Mouse (Mus musculus): ENCODE data around the gene Krt24. TPM values are rescaled to one million over a fixed set of nuclear protein-coding genes. Genes with fewer than 3 reads are reported as not detected.

Krt24 gene
- polyA plus RNA-seq, 1 experiment: not detected

DNA sequence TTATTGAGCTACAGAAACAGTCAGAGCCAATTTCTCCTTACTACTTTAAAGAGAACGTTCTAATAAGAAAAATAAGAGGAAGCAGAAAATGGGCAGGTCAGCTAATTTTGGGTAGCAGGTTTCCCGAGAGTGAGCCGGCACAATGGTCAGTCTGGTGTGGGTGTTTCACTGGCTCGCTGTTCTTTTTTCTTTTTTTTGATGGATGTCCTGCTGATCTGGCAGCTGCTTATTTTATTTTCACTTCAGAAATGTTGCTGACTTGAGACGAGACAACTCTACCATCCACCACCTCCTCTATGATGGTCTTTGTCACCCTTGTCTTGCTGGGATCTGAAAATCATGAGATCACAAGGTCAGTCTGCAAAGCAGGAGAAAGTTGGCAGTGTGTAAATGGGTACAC, 5.1 kb downstream of the Krt24 start:
- Histone ChIP-seq H3ac (ENCODE audit: control insufficient read depth, insufficient read length) (no peak overlapping the region), H3K27me3 (ENCODE audit: control insufficient read depth, insufficient read depth, insufficient read length) (peaks cover 56% of the 10 kb centered on the region), H3K36me3 (ENCODE audit: control insufficient read depth, insufficient read depth) (no peaks in the 10 kb centered on the region), H3K4me2 (ENCODE audit: low read depth) (no peak overlapping the region), H3K79me2 (ENCODE audit: control insufficient read depth, insufficient read depth) (no peaks in the 10 kb centered on the region), H3K4me3 (no peak overlapping the region)
- TF ChIP-seq POLR2A (IDR thresholded peaks at IDR 0.05; ENCODE audit: insufficient read length, low read depth): no peak
- TF ChIP-seq MAX (IDR thresholded peaks at IDR 0.05; ENCODE audit: low read depth): no peak
- TF ChIP-seq REST (IDR thresholded peaks at IDR 0.05; ENCODE audit: insufficient read depth, insufficient read length): no peak
- no peak for TF ChIP-seq MYOG (IDR thresholded peaks at IDR 0.05; ENCODE audit: control insufficient read depth in 1 of 3, insufficient read depth in 1 of 3, insufficient read length in 2 of 3, low read depth in 2 of 3)
- TF ChIP-seq POLR2AphosphoS2 (IDR thresholded peaks at IDR 0.05; ENCODE audit: insufficient read length, low read depth): no peak
- TF ChIP-seq MYOD1 (IDR thresholded peaks at IDR 0.05; ENCODE audit: control insufficient read depth in 1 of 3, insufficient read length in 2 of 3, low read depth in 2 of 3): no peak

DNA sequence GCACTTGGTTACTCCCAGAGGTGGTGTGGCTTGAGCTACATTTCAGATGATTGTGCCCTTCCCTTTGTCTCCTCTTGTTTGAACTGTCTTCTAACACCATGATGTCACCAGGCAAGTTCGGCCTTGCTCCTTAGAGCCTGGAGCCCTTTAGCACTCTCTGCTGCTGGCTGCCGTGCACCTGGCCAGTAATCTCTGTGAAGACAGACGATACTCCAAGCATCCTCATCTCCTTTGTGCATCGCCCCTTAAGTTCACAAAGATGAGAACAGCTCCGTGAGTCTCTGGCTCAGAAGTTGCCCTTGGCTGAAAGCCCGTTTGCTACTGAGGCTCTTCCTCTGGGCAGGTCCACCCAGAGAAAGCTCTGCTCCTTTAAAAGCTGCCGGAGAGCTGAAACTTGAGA, 8.3 kb downstream of the Krt24 start:
- no peak overlapping the region for H3K4me3 ChIP-seq
- H3K36me3 ChIP-seq (ENCODE audit: control insufficient read depth, insufficient read depth): no peaks in the 10 kb centered on the region
- H3K79me2 ChIP-seq (ENCODE audit: control insufficient read depth, insufficient read depth): no peaks in the 10 kb centered on the region
- peaks cover 46% of the 10 kb centered on the region for H3K27me3 ChIP-seq (ENCODE audit: control insufficient read depth, insufficient read depth, insufficient read length)
- no peak overlapping the region for H3ac ChIP-seq (ENCODE audit: control insufficient read depth, insufficient read length)
- TF ChIP-seq E2F4 (IDR thresholded peaks at IDR 0.05; ENCODE audit: insufficient read depth) (no peak), REST (IDR thresholded peaks at IDR 0.05; ENCODE audit: insufficient read depth, insufficient read length) (no peak), TCF12 (IDR thresholded peaks at IDR 0.05; ENCODE audit: insufficient read depth, poor library complexity, severe bottlenecking) (no peak), SRF (IDR thresholded peaks at IDR 0.05; ENCODE audit: control insufficient read depth, insufficient read length, low read depth) (no peak), MYOD1 (IDR thresholded peaks at IDR 0.05; ENCODE audit: control insufficient read depth in 1 of 3, insufficient read length in 2 of 3, low read depth in 2 of 3) (no peak), POLR2AphosphoS2 (IDR thresholded peaks at IDR 0.05; ENCODE audit: insufficient read length, low read depth) (no peak), MYOG (IDR thresholded peaks at IDR 0.05; ENCODE audit: control insufficient read depth in 1 of 3, insufficient read depth in 1 of 3, insufficient read length in 2 of 3, low read depth in 2 of 3) (no peak), CEBPB (IDR thresholded peaks at IDR 0.05; ENCODE audit: insufficient read depth, poor library complexity, severe bottlenecking) (no peak), MAX (IDR thresholded peaks at IDR 0.05; ENCODE audit: low read depth) (no peak), USF1 (IDR thresholded peaks at IDR 0.05; ENCODE audit: low read depth) (no peak), TCF3 (IDR thresholded peaks at IDR 0.05; ENCODE audit: insufficient read length, low read depth) (no peak), POLR2A (IDR thresholded peaks at IDR 0.05; ENCODE audit: insufficient read length, low read depth) (no peak)
- no peak overlapping the region for H3K4me2 ChIP-seq (ENCODE audit: low read depth)

DNA sequence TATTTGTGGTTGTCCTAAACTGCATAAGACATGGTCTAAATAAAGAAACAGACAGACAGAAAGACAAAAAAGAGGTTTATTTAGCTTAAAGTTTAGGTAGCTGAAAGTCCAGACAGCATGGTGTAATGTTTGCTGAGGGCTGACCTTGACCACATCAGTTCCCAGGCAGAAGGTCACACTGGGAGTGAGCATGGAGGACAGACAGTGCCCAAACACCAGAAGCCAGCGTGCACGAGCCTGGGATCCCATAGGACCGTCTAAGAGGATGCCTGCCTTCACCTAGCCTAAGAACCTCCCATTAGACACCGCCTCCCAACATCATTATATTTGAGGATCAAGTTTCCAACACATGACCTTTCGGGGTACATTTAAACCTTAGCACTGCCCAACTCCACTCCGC, 9.4 kb downstream of the Krt24 start:
- TF ChIP-seq SRF (IDR thresholded peaks at IDR 0.05; ENCODE audit: control insufficient read depth, insufficient read length, low read depth) (no peak), MYOD1 (IDR thresholded peaks at IDR 0.05; ENCODE audit: control insufficient read depth in 1 of 3, insufficient read length in 2 of 3, low read depth in 2 of 3) (no peak), TCF12 (IDR thresholded peaks at IDR 0.05; ENCODE audit: insufficient read depth, poor library complexity, severe bottlenecking) (no peak), CEBPB (IDR thresholded peaks at IDR 0.05; ENCODE audit: insufficient read depth, poor library complexity, severe bottlenecking) (no peak), MYOG (IDR thresholded peaks at IDR 0.05; ENCODE audit: control insufficient read depth in 1 of 3, insufficient read depth in 1 of 3, insufficient read length in 2 of 3, low read depth in 2 of 3) (no peak), POLR2A (IDR thresholded peaks at IDR 0.05; ENCODE audit: insufficient read length, low read depth) (no peak), E2F4 (IDR thresholded peaks at IDR 0.05; ENCODE audit: insufficient read depth) (no peak), USF1 (IDR thresholded peaks at IDR 0.05; ENCODE audit: low read depth) (no peak), TCF3 (IDR thresholded peaks at IDR 0.05; ENCODE audit: insufficient read length, low read depth) (no peak), MAX (IDR thresholded peaks at IDR 0.05; ENCODE audit: low read depth) (no peak), POLR2AphosphoS2 (IDR thresholded peaks at IDR 0.05; ENCODE audit: insufficient read length, low read depth) (no peak), REST (IDR thresholded peaks at IDR 0.05; ENCODE audit: insufficient read depth, insufficient read length) (no peak)
- no peaks in the 10 kb centered on the region for H3K36me3 ChIP-seq (ENCODE audit: control insufficient read depth, insufficient read depth)
- H3K4me2 ChIP-seq (ENCODE audit: low read depth): no peak overlapping the region
- H3K79me2 ChIP-seq (ENCODE audit: control insufficient read depth, insufficient read depth): no peaks in the 10 kb centered on the region
- H3K4me3 ChIP-seq: no peak overlapping the region
- peaks cover 41% of the 10 kb centered on the region for H3K27me3 ChIP-seq (ENCODE audit: control insufficient read depth, insufficient read depth, insufficient read length)
- H3ac ChIP-seq (ENCODE audit: control insufficient read depth, insufficient read length): no peak overlapping the region

DNA sequence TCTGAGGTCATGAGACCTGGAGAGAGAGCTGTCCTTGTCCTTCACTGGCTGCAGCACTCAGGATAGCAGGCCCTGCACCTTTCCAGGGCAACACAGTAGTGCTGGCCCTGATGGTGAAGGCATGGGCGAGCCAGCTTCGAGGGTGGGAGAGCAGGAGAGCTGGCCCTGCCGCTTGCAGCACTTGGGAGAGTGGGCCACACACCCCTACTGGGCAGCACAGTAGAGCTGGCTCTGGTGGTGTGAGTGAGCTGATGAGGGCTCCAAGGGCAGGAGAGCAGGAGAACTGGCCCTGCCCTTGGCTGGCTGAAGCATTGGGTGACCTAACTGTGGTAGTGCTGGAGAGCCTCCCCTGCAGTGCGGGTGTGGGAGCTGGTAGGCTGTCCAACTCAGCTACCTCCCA, 12.3 kb downstream of the Krt24 start:
- TF ChIP-seq TCF3 (IDR thresholded peaks at IDR 0.05; ENCODE audit: insufficient read length, low read depth) (no peak), MYOD1 (IDR thresholded peaks at IDR 0.05; ENCODE audit: control insufficient read depth in 1 of 3, insufficient read length in 2 of 3, low read depth in 2 of 3) (no peak), E2F4 (IDR thresholded peaks at IDR 0.05; ENCODE audit: insufficient read depth) (no peak), POLR2AphosphoS2 (IDR thresholded peaks at IDR 0.05; ENCODE audit: insufficient read length, low read depth) (no peak), CEBPB (IDR thresholded peaks at IDR 0.05; ENCODE audit: insufficient read depth, poor library complexity, severe bottlenecking) (no peak), REST (IDR thresholded peaks at IDR 0.05; ENCODE audit: insufficient read depth, insufficient read length) (no peak), TCF12 (IDR thresholded peaks at IDR 0.05; ENCODE audit: insufficient read depth, poor library complexity, severe bottlenecking) (no peak), SRF (IDR thresholded peaks at IDR 0.05; ENCODE audit: control insufficient read depth, insufficient read length, low read depth) (no peak), POLR2A (IDR thresholded peaks at IDR 0.05; ENCODE audit: insufficient read length, low read depth) (no peak), MYOG (IDR thresholded peaks at IDR 0.05; ENCODE audit: control insufficient read depth in 1 of 3, insufficient read depth in 1 of 3, insufficient read length in 2 of 3, low read depth in 2 of 3) (no peak), MAX (IDR thresholded peaks at IDR 0.05; ENCODE audit: low read depth) (no peak), USF1 (IDR thresholded peaks at IDR 0.05; ENCODE audit: low read depth) (no peak)
- Histone ChIP-seq H3K27me3 (ENCODE audit: control insufficient read depth, insufficient read depth, insufficient read length) (peaks cover 43% of the 10 kb centered on the region), H3ac (ENCODE audit: control insufficient read depth, insufficient read length) (no peak overlapping the region), H3K79me2 (ENCODE audit: control insufficient read depth, insufficient read depth) (no peaks in the 10 kb centered on the region), H3K4me2 (ENCODE audit: low read depth) (no peak overlapping the region), H3K36me3 (ENCODE audit: control insufficient read depth, insufficient read depth) (no peaks in the 10 kb centered on the region), H3K4me3 (no peak overlapping the region)
